Mouse (Mus musculus) ES-E14 (cell line): ENCODE data around the gene Vars. TPM values are rescaled to one million over a fixed set of nuclear protein-coding genes. Genes with fewer than 3 reads are reported as not detected.
"Not testable (repeated sequence)": the region's sequence is repeated elsewhere in the genome, so short reads cannot be mapped to it uniquely, and the experiment has no call there.

ENCODE experiments used
- DNase-seq: peaks from one replicate; pipeline ENCODE4 v3.0.0-alpha.2; 2013; ENCODE audit warnings: low read depth, low spot score
- H3K27ac ChIP-seq: 2 replicates; pipeline ENCODE4 v1.5.1; 2012; ENCODE audit warnings: low read depth, mild to moderate bottlenecking, low read length, moderate library complexity, mixed read lengths; ENCODE audit not compliant: poor library complexity, insufficient read depth, severe bottlenecking
- H3K36me3 ChIP-seq: 2 replicates; pipeline ENCODE4 v1.6.1; 2012; ENCODE audit warnings: mild to moderate bottlenecking, low read length, moderate library complexity, mixed read lengths; ENCODE audit not compliant: control insufficient read depth, poor library complexity, insufficient read depth, severe bottlenecking
- H3K4me1 ChIP-seq, 2 experiments: fragments of 150-350 bp in 1 of 2; sonication (generic) in 1 of 2; 2 replicates each; pipeline ENCODE4 v1.6.1; 2012; ENCODE audit warnings: low read length in 2 of 2, mild to moderate bottlenecking in 1 of 2, mixed read lengths in 1 of 2; ENCODE audit not compliant: control insufficient read depth in 2 of 2, insufficient read depth in 2 of 2, poor library complexity in 1 of 2
- H3K4me3 ChIP-seq, 2 experiments: fragments of 150-350 bp in 1 of 2; sonication (generic) in 1 of 2; 2 replicates each; pipeline ENCODE4 v1.5.1; 2012; ENCODE audit warnings: low read length in 2 of 2, low read depth in 1 of 2, mild to moderate bottlenecking in 1 of 2, mixed read lengths in 1 of 2; ENCODE audit not compliant: insufficient read depth in 1 of 2, poor library complexity in 1 of 2, severe bottlenecking in 1 of 2
- H3K9ac ChIP-seq: 2 replicates; pipeline ENCODE4 v1.6.1; 2012; ENCODE audit warnings: low read depth, mild to moderate bottlenecking, low read length, mixed read lengths; ENCODE audit not compliant: poor library complexity, insufficient read depth, severe bottlenecking
- H3K9me3 ChIP-seq: fragments of 150-350 bp; sonication (generic); 2 replicates; pipeline ENCODE4 v1.6.1; 2012; ENCODE audit warnings: low read depth, mild to moderate bottlenecking, low read length; ENCODE audit not compliant: control insufficient read depth, insufficient read depth
- CHD2 ChIP-seq: IDR thresholded peaks from 2 replicates; pipeline ENCODE4 v1.6.1; 2014; ENCODE audit warnings: mild to moderate bottlenecking, low read depth, low read length, inconsistent platforms
- HCFC1 ChIP-seq: IDR thresholded peaks from 2 replicates; pipeline ENCODE4 v1.6.1; 2012; ENCODE audit warnings: low read length, inconsistent platforms, borderline replicate concordance; ENCODE audit not compliant: insufficient read depth
- MAFK ChIP-seq: IDR thresholded peaks from 2 replicates; pipeline ENCODE4 v1.6.1; 2014; ENCODE audit warnings: mild to moderate bottlenecking, low read depth, low read length, inconsistent platforms; ENCODE audit not compliant: insufficient read depth
- ZC3H11A ChIP-seq: IDR thresholded peaks from 2 replicates; pipeline ENCODE4 v1.6.1; 2012; ENCODE audit warnings: low read depth, mild to moderate bottlenecking, inconsistent platforms, low read length, borderline replicate concordance
- ZNF384 ChIP-seq: IDR thresholded peaks from 2 replicates; pipeline ENCODE4 v1.6.1; 2012; ENCODE audit warnings: low read depth, low read length, inconsistent platforms
- in situ Hi-C, 2 experiments: fragments of 600-800 bp; cut with MboI; formaldehyde crosslinking; loops; one replicate each; pipeline ENCODE4 v1.15.1; 2025; ENCODE audit warnings: low sequenced_read_pairs in 2 of 2, inconsistent platforms in 1 of 2; ENCODE audit not compliant: unreplicated experiment in 2 of 2
- total RNA-seq: library from RNA; depleted of rRNA; stranded (reverse); fragments of 300-350 nt; gene quantifications from 2 replicates; pipeline ENCODE4 v1.2.3, GENCODE M21; 2012

The Vars gene
- total RNA-seq, 1 experiment: 303 TPM

DNA sequence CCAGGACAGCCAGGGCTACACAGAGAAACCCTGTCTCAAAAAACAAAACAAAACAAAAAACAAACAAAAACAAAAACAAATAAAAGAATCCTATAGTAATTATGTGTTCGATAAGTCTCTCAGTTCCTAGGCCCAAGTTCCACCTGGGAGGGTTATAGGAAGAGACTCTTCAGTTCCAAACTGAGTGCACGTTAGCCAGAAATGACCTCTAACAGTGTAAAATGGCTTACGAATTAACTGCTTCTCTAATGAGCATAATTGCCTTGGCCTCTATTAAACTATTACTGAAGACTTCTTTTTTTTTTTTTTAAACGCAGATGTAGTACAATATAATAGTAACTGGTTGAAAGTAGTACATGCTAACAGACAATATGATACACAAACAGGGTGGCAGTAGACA is 46.9 kb upstream of the Vars start:
- Histone ChIP-seq H3K9me3 (no peaks in the 10 kb centered on the region), H3K27ac (no peak overlapping the region), H3K9ac (no peak overlapping the region), H3K36me3 (peaks cover 27% of the 10 kb centered on the region), H3K4me1 (no peaks in the 10 kb centered on the region), H3K4me3 (no peak overlapping the region)
- in situ Hi-C loops: no loop called here
- no peak for TF ChIP-seq MAFK
- no peak for TF ChIP-seq HCFC1
- TF ChIP-seq ZC3H11A: no peak
- no peak for TF ChIP-seq CHD2
- TF ChIP-seq ZNF384: no peak
- DNase-seq: no peak

DNA sequence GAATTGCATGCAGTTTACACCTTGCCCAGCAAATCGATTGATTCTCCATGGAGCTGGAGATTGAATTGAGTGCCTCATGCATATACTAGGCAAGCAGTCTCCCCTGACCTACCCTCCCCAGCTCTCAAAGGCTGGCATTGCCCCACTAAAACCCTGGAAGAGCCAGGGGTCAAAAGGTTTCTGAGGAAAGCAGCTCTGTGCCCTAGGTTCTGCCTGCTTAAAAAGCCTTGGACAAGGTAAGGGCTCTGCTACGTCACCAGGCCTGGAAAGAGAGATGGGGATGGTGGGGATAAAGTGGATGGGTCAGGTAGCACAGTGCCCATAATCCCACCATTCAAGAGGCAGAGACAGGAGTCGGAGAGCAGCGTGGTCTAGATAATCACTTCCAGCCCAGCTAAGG is 46.0 kb upstream of the Vars start:
- no peak for TF ChIP-seq HCFC1
- TF ChIP-seq CHD2: no peak
- TF ChIP-seq MAFK: no peak
- no peak for TF ChIP-seq ZC3H11A
- TF ChIP-seq ZNF384: no peak
- Histone ChIP-seq H3K9me3 (no peaks in the 10 kb centered on the region), H3K9ac (no peak overlapping the region), H3K4me1 (no peaks in the 10 kb centered on the region), H3K36me3 (peaks cover 24% of the 10 kb centered on the region), H3K4me3 (no peak overlapping the region), H3K27ac (no peak overlapping the region)
- in situ Hi-C loops: no loop called here
- DNase-seq: no peak

DNA sequence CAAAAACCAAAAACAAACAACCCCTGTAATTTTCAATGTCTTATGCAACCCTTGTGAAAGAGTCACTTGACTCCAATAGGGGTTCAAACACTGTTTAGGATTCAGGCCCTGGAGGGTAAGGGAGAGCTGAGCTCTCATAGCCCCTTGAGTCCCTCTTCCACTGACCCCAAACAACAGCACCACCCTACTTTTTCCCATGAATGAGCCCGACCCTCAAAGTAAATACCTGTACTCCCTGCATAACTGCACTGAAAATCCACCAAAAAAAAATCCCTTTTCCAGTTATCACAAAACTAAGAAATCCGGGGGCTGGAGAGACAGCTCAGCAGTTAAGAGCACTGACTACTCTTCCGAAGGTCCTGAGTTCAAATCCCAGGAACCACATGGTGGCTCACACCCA is 44.9 kb upstream of the Vars start:
- H3K4me3 ChIP-seq: no peak overlapping the region
- TF ChIP-seq MAFK: no peak
- TF ChIP-seq ZC3H11A: no peak
- no peak for TF ChIP-seq ZNF384
- TF ChIP-seq HCFC1: no peak
- TF ChIP-seq CHD2: no peak
- H3K9me3 ChIP-seq: no peaks in the 10 kb centered on the region
- H3K4me1 ChIP-seq: peaks cover 0 to 2% of the 10 kb centered on the region in 2 experiments; a peak in 1 of 4 replicates
- no peak overlapping the region for H3K9ac ChIP-seq
- H3K27ac ChIP-seq: no peak overlapping the region
- peaks cover 13% of the 10 kb centered on the region for H3K36me3 ChIP-seq
- in situ Hi-C loops: no loop called here
- DNase-seq: no peak

DNA sequence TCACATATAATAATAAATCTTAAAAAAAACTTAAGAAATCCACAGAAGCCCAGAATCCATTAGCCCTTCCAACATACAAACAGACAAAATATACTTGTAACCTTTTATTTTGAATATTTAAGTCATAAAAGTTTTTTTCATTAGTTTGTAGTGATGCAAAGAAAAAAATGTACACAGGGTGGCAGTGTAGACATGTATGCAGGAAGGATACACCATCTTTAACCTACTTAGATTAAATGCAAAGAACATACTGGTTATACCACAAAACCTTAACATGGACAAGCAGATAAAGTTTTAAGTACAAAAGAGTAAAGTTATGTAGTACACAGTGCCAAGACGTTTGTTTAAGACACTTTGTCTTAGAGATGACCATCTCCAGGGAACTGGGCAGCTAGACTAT is 44.4 kb upstream of the Vars start:
- in situ Hi-C loops: no loop called here
- Histone ChIP-seq H3K4me1 (peaks cover 0 to 2% of the 10 kb centered on the region in 2 experiments; a peak in 1 of 4 replicates), H3K9ac (no peak overlapping the region), H3K36me3 (peaks cover 9% of the 10 kb centered on the region), H3K27ac (no peak overlapping the region), H3K4me3 (no peak overlapping the region), H3K9me3 (no peaks in the 10 kb centered on the region)
- DNase-seq: no peak
- TF ChIP-seq CHD2: no peak
- TF ChIP-seq ZC3H11A: no peak
- TF ChIP-seq MAFK: no peak
- no peak for TF ChIP-seq HCFC1
- TF ChIP-seq ZNF384: no peak

DNA sequence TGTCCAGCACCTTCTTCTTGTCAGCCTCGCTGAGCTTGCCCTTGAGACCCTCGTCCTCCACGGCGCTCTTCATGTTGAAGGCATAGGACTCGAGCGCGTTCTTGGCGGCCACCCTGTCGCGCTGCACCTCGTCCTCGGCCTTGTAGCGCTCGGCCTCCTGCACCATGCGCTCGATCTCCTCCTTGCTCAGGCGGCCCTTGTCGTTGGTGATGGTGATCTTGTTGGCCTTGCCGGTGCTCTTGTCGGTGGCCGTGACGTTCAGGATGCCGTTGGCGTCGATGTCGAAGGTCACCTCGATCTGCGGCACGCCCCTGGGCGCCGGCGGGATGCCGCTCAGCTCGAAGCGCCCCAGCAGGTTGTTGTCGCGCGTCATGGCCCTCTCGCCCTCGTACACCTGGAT is 43.5 kb upstream of the Vars start:
- H3K27ac ChIP-seq, H3K36me3 ChIP-seq, in situ Hi-C loops, H3K9ac ChIP-seq, H3K9me3 ChIP-seq, H3K4me1 ChIP-seq, DNase-seq: not testable (repeated sequence)
- peak overlapping the region in 1 of 2 experiments; percentile 50; a peak in 1 of 4 replicates for H3K4me3 ChIP-seq

DNA sequence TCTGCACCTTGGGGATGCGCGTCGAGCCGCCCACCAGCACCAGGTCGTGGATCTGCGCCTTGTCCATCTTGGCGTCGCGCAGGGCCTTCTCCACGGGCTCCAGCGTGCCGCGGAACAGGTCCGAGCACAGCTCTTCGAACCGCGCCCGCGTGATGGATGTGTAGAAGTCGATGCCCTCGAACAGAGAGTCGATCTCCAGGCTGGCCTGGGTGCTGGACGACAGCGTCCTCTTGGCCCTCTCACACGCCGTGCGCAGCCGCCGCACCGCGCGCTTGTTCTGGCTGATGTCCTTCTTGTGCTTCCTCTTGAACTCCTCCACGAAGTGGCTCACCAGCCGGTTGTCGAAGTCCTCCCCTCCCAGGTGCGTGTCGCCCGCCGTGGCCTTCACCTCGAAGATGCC is 42.8 kb upstream of the Vars start:
- DNase-seq, in situ Hi-C loops, H3K9ac ChIP-seq, H3K4me1 ChIP-seq, H3K36me3 ChIP-seq, H3K4me3 ChIP-seq, H3K9me3 ChIP-seq, H3K27ac ChIP-seq: not testable (repeated sequence)

DNA sequence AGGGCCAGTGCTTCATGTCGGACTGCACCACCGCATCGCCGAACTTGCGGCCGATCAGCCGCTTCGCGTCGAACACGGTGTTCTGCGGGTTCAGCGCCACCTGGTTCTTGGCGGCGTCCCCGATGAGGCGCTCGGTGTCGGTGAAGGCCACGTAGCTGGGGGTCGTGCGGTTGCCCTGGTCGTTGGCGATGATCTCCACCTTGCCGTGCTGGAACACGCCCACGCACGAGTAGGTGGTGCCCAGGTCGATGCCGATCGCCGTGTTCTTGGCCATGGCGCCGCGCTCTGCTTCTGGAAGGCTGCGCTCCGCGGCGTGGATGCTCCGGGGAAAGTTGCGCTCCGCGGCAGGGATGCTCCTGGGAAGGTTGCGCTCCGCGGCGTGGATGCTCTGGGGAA is 42.1 kb upstream of the Vars start:
- in situ Hi-C loops: not testable (repeated sequence)

More for the DNA sequence above, 42.1 kb upstream of the Vars start:
- not testable (repeated sequence) for H3K4me1 ChIP-seq, H3K27ac ChIP-seq, H3K36me3 ChIP-seq, DNase-seq, H3K9ac ChIP-seq, H3K9me3 ChIP-seq
- peak overlapping the region; percentile 54 to 60; a peak in 3 of 4 replicates for H3K4me3 ChIP-seq
